Mouse (Mus musculus) MEL (cell line): ENCODE data around the gene Slc22a13. TPM values are rescaled to one million over a fixed set of nuclear protein-coding genes. Genes with fewer than 3 reads are reported as not detected.
"Not testable (repeated sequence)": the region's sequence is repeated elsewhere in the genome, so short reads cannot be mapped to it uniquely, and the experiment has no call there.

Source experiments
- DNase-seq: peaks from one replicate; pipeline ENCODE4 v3.0.0; 2011; ENCODE audit warnings: low read depth, low spot score
- H3K27ac ChIP-seq: 2 replicates; pipeline ENCODE4 v1.5.1; 2012; ENCODE audit warnings: low read depth, mild to moderate bottlenecking, control low read depth, low read length, moderate library complexity; ENCODE audit not compliant: control insufficient read depth
- H3K27me3 ChIP-seq, 2 experiments: fragments of 150-350 bp in 1 of 2; sonication (generic) in 1 of 2; 2 replicates each; pipeline ENCODE4 v1.6.1; 2012; ENCODE audit warnings: low read length in 2 of 2, mild to moderate bottlenecking in 2 of 2, improper control_type of control experiment in 1 of 2, moderate library complexity in 1 of 2; ENCODE audit not compliant: insufficient read depth in 2 of 2, control insufficient read depth in 1 of 2
- H3K36me3 ChIP-seq, 2 experiments: 2 replicates each; pipeline ENCODE4 v1.6.1; 2012 to 2014; ENCODE audit warnings: low read length in 2 of 2, improper control_type of control experiment in 1 of 2, inconsistent platforms in 1 of 2, mild to moderate bottlenecking in 1 of 2; ENCODE audit not compliant: insufficient read depth in 2 of 2, control insufficient read depth in 1 of 2
- H3K4me1 ChIP-seq, 2 experiments: fragments of 150-350 bp in 1 of 2; sonication (generic) in 1 of 2; 2 replicates each; pipeline ENCODE4 v1.6.1; 2012; ENCODE audit warnings: low read length in 2 of 2, improper control_type of control experiment in 1 of 2, mild to moderate bottlenecking in 1 of 2; ENCODE audit not compliant: insufficient read depth in 2 of 2, control insufficient read depth in 1 of 2
- H3K4me3 ChIP-seq, 2 experiments: fragments of 150-350 bp in 1 of 2; sonication (generic) in 1 of 2; 2 replicates each; pipeline ENCODE4 v1.5.1; 2012; ENCODE audit warnings: low read depth in 2 of 2, low read length in 2 of 2, mild to moderate bottlenecking in 2 of 2, moderate library complexity in 2 of 2, control low read depth in 1 of 2, improper control_type of control experiment in 1 of 2; ENCODE audit not compliant: control insufficient read depth in 1 of 2, insufficient read depth in 1 of 2
- H3K79me2 ChIP-seq: 2 replicates; pipeline ENCODE4 v1.6.1; 2012; ENCODE audit warnings: mild to moderate bottlenecking, low read length, moderate library complexity; ENCODE audit not compliant: control insufficient read depth, poor library complexity, insufficient read depth
- H3K9ac ChIP-seq: 2 replicates; pipeline ENCODE4 v1.6.1; 2012; ENCODE audit warnings: low read depth, mild to moderate bottlenecking, control low read depth, low read length, moderate library complexity; ENCODE audit not compliant: control insufficient read depth, poor library complexity, severe bottlenecking
- H3K9me3 ChIP-seq: fragments of 150-350 bp; sonication (generic); replicated peaks from 2 replicates; pipeline ENCODE4 v1.6.1; 2012; ENCODE audit warnings: mild to moderate bottlenecking, low read length, improper control_type of control experiment, moderate library complexity; ENCODE audit not compliant: insufficient read depth
- E2F4 ChIP-seq: IDR thresholded peaks from 2 replicates; pipeline ENCODE4 v1.6.1; 2011; ENCODE audit warnings: low read depth, low read length, improper control_type of control experiment, borderline replicate concordance
- EP300 ChIP-seq, 2 experiments: IDR thresholded peaks; 2 replicates each; pipeline ENCODE4 v1.6.1; 2011; ENCODE audit warnings: improper control_type of control experiment in 2 of 2, low read length in 2 of 2, low read depth in 1 of 2, mild to moderate bottlenecking in 1 of 2
- ETS1 ChIP-seq: IDR thresholded peaks from 2 replicates; pipeline ENCODE4 v1.6.1; 2012; ENCODE audit warnings: low read depth, mild to moderate bottlenecking, inconsistent platforms, low read length, improper control_type of control experiment, moderate library complexity
- GATA1 ChIP-seq: IDR thresholded peaks from 2 replicates; pipeline ENCODE4 v1.6.1; 2011; ENCODE audit warnings: low read depth, low read length, improper control_type of control experiment
- KAT2A ChIP-seq: conservative IDR thresholded peaks from 2 replicates; pipeline ENCODE4 v1.6.1; 2012; ENCODE audit warnings: low read depth, low read length, improper control_type of control experiment, inconsistent platforms
- MAFK ChIP-seq: IDR thresholded peaks from 2 replicates; pipeline ENCODE4 v1.6.1; 2011; ENCODE audit warnings: low read depth, mild to moderate bottlenecking, low read length, improper control_type of control experiment, borderline replicate concordance
- POLR2A ChIP-seq, 2 experiments: IDR thresholded peaks; 2 replicates each; pipeline ENCODE4 v1.6.1; 2011 to 2012; ENCODE audit warnings: low read length in 2 of 2, mild to moderate bottlenecking in 2 of 2, control low read depth in 1 of 2, improper control_type of control experiment in 1 of 2, low read depth in 1 of 2, moderate library complexity in 1 of 2; ENCODE audit not compliant: control insufficient read depth in 1 of 2, insufficient read depth in 1 of 2, poor library complexity in 1 of 2
- RCOR1 ChIP-seq: IDR thresholded peaks from 2 replicates; pipeline ENCODE4 v1.6.1; 2012; ENCODE audit warnings: low read depth, mild to moderate bottlenecking, inconsistent platforms, low read length, improper control_type of control experiment
- SIN3A ChIP-seq: IDR thresholded peaks from 2 replicates; pipeline ENCODE4 v1.6.1; 2012; ENCODE audit warnings: low read length, improper control_type of control experiment, inconsistent platforms
- TAL1 ChIP-seq: IDR thresholded peaks from 2 replicates; pipeline ENCODE4 v1.6.1; 2012; ENCODE audit warnings: mild to moderate bottlenecking, inconsistent platforms, low read length, moderate library complexity, mixed read lengths
- TBP ChIP-seq: IDR thresholded peaks from 2 replicates; pipeline ENCODE4 v1.8.0; 2011; ENCODE audit warnings: low read depth, low read length, improper control_type of control experiment
- TCF12 ChIP-seq: IDR thresholded peaks from 2 replicates; pipeline ENCODE4 v1.6.1; 2014; ENCODE audit warnings: low read depth, mild to moderate bottlenecking, inconsistent platforms, low read length, improper control_type of control experiment, moderate library complexity
- USF1 ChIP-seq: IDR thresholded peaks from 2 replicates; pipeline ENCODE4 v1.6.1; 2014; ENCODE audit warnings: low read depth, mild to moderate bottlenecking, inconsistent platforms, low read length, improper control_type of control experiment, moderate library complexity
- USF2 ChIP-seq, 2 experiments: IDR thresholded peaks; 2 replicates each; pipeline ENCODE4 v1.6.1; 2011 to 2012; ENCODE audit warnings: improper control_type of control experiment in 2 of 2, low read length in 2 of 2, borderline replicate concordance in 1 of 2, inconsistent platforms in 1 of 2, low read depth in 1 of 2, mild to moderate bottlenecking in 1 of 2; ENCODE audit not compliant: insufficient read depth in 1 of 2
- polyA plus RNA-seq, 2 experiments: library from polyadenylated mRNA; stranded (reverse) in 1 of 2; unstranded in 1 of 2; fragments of >175 nt in 1 of 2; fragments of >200 nt in 1 of 2; gene quantifications; 2 replicates each; pipeline versions ENCODE4 v1.2.1 to v1.2.4; 2012; ENCODE audit warnings: low replicate concordance in 2 of 2, low read depth in 1 of 2; ENCODE audit not compliant: insufficient read length in 2 of 2, insufficient read depth in 1 of 2, missing spikeins in 1 of 2
- total RNA-seq: library from RNA; depleted of rRNA; stranded (reverse); fragments of 300-350 nt; gene quantifications from 2 replicates; pipeline ENCODE4 v1.2.3, GENCODE M21; 2012

The Slc22a13 gene
- total and polyA plus RNA-seq, 3 experiments, result 0.04 TPM; not detected in 2

DNA sequence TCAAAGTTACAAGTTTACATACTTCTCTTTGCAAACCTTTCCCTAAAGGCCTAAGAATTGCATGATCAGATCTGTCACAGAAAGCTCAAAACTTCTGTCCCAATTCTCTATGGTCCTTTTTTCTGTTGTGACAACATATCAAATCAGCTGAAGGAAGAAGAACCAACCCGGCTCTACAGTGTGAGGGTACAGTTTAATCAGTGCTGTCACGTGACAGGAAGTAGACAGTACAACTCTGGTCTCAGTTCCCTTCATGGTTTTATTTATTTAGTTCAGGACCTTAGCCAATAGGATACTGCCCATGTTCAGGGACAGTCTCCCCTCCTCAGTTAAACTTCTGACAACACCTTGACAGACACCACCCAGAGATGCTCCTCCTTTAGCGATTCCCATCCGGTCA, 11.4 kb upstream of the Slc22a13 start:
- H3K9me3 ChIP-seq, result no peaks in the 10 kb centered on the region
- no peaks in the 10 kb centered on the region for H3K79me2 ChIP-seq
- H3K36me3 ChIP-seq, result peaks cover 0 to 14% of the 10 kb centered on the region in 2 experiments; a peak in 2 of 4 replicates
- no peak overlapping the region for H3K9ac ChIP-seq
- no peaks in the 10 kb centered on the region for H3K27me3 ChIP-seq
- TF ChIP-seq KAT2A (no peak), USF2 (IDR thresholded peaks at IDR 0.05; ENCODE audit: borderline replicate concordance in 1 of 2, insufficient read depth in 1 of 2, low read depth in 1 of 2, low read length in 2 of 2) (peak in 1 of 2 experiments; percentile 33; a peak in 1 of 4 replicates), POLR2A (IDR thresholded peaks at IDR 0.05; ENCODE audit: control insufficient read depth in 1 of 2, insufficient read depth in 1 of 2, low read depth in 1 of 2, low read length in 2 of 2, poor library complexity in 1 of 2) (no peak), GATA1 (no peak), USF1 (peak; percentile 85)
- no peak overlapping the region for H3K4me3 ChIP-seq
- peaks cover 1 to 8% of the 10 kb centered on the region in 2 experiments; a peak in 1 of 4 replicates for H3K4me1 ChIP-seq
- H3K27ac ChIP-seq, result no peak overlapping the region
- DNase-seq, result no peak

DNA sequence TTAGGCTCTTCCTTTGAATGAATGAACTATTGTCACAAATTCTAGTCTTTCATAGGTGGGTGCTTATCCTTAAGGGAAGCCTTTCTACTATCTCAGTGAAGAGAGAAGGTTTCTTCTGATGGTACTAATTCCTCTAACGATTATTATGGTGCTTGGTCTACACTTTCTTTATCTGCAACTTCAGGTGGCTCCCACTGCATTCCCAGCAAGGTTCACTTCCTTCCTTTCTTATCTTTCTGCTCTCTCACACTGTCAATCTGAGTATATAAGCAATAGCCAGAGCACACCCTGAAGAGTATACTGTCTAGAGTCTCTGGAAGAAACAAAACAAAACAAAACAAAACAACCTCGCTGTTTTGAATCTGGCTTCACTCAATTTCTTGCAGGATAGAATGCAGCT, 10.8 kb upstream of the Slc22a13 start:
- no peaks in the 10 kb centered on the region for H3K27me3 ChIP-seq
- H3K9me3 ChIP-seq, result no peaks in the 10 kb centered on the region
- H3K27ac ChIP-seq, result no peak overlapping the region
- no peak overlapping the region for H3K4me3 ChIP-seq
- H3K79me2 ChIP-seq, result no peaks in the 10 kb centered on the region
- DNase-seq, result peak; percentile 32
- H3K9ac ChIP-seq, result no peak overlapping the region
- TF ChIP-seq TAL1 (peak; percentile 18; the same call in 1 of the 2 replicates), MAFK (0 out of 2 replicates have a peak, but pooled peaks have one; percentile 16), EP300 (IDR thresholded peaks at IDR 0.05; ENCODE audit: low read depth in 1 of 2, low read length in 2 of 2) (peak; percentile 69 to 71), TCF12 (peak; percentile 63; the same call in 1 of the 2 replicates), RCOR1 (peak; percentile 80), ETS1 (peak; percentile 55), GATA1 (peak; percentile 78), SIN3A (peak; percentile 31; the same call in 1 of the 2 replicates), E2F4 (no peak), TBP (no peak), USF2 (IDR thresholded peaks at IDR 0.05; ENCODE audit: borderline replicate concordance in 1 of 2, insufficient read depth in 1 of 2, low read depth in 1 of 2, low read length in 2 of 2) (no peak)
- TF ChIP-seq, all 39 proteins: peak for 8
- Histone ChIP-seq H3K4me1 (peaks cover 1 to 8% of the 10 kb centered on the region in 2 experiments; a peak in 1 of 4 replicates), H3K36me3 (peaks cover 0 to 14% of the 10 kb centered on the region in 2 experiments; a peak in 2 of 4 replicates)

DNA sequence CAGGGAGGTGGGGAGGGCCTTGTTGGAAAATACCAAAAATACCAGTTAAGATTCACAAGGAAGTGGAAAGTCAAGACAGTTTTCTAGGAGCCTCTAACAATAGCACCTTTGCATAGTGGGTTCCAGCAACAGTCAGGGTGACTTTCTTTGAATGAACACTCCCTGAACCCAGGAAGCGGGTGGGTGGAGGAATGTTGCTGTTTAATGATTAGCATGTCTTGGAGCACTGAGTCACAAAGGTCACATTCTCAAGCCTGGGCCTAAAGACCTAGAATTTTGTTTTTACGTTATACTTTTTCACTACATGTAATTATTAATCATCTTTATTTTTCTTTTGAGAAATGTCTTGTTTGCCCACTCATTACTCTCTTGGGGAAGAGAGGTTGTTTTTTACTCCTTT, 6.4 kb upstream of the Slc22a13 start:
- not testable (repeated sequence) for H3K4me1 ChIP-seq, H3K9me3 ChIP-seq, H3K27me3 ChIP-seq, DNase-seq, H3K9ac ChIP-seq, H3K4me3 ChIP-seq, H3K79me2 ChIP-seq, H3K27ac ChIP-seq
- peaks cover 0 to 11% of the 10 kb centered on the region in 2 experiments; a peak in 2 of 4 replicates for H3K36me3 ChIP-seq
